Mouse (Mus musculus) small intestine, adult 2 months (tissue): ENCODE data around the gene Polr3gl.

Experiments used
- CTCF ChIP-seq: fragments of 200-500 bp; IDR thresholded peaks from 2 replicates; pipeline ENCODE4 v1.5.1; 2012; ENCODE audit warnings: low read depth, mild to moderate bottlenecking, control low read depth, inconsistent platforms, low read length, moderate library complexity, mixed read lengths; ENCODE audit not compliant: insufficient replicate concordance, insufficient read length; ENCODE audit errors: extremely low read depth
- POLR2A ChIP-seq: fragments of 200-500 bp; IDR thresholded peaks from 2 replicates; pipeline ENCODE4 v1.6.1; 2012; ENCODE audit warnings: low read depth, mild to moderate bottlenecking, control low read depth, inconsistent platforms, low read length, moderate library complexity

DNA sequence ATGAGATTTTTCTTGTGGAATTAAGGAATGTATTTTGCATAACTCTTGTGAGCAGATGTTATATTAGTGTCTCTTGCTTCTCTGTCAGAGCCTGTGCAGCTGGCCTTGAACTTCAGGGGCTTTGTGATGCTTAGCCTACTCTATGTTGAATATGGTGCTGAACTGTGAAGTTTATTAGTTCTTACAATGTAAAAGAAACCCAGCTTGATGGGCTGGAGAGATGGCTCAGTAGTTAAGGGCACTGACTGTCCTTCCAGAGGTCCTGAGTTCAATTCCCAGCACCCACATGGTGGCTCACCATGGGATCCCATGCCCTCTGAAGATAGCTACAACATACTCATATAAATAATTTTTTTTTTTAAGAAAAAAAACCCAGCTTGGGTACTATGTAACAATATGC, 38.1 kb upstream of the Polr3gl start:
- TF ChIP-seq CTCF = no peak
- no peak for TF ChIP-seq POLR2A
